Mouse (Mus musculus) cortical plate, adult 2 months (tissue): ENCODE results near the gene Nap1l5. TPM values are rescaled to one million over a fixed set of nuclear protein-coding genes. Genes with fewer than 3 reads are reported as not detected.

Experiments used
- H3K27ac ChIP-seq: fragments of 200-500 bp; 2 replicates; pipeline ENCODE4 v1.5.1; 2012; ENCODE audit warnings: low read length, control low read depth, inconsistent platforms; ENCODE audit not compliant: insufficient read depth
- H3K4me1 ChIP-seq: fragments of 200-500 bp; 2 replicates; pipeline ENCODE4 v1.6.1; 2011; ENCODE audit warnings: low read length; ENCODE audit not compliant: control insufficient read depth, insufficient read depth
- H3K4me3 ChIP-seq: fragments of 200-500 bp; 2 replicates; pipeline ENCODE4 v1.5.1; 2011; ENCODE audit warnings: mild to moderate bottlenecking, low read length, control low read depth; ENCODE audit not compliant: insufficient read depth
- CTCF ChIP-seq: fragments of 200-500 bp; IDR thresholded peaks from 2 replicates; pipeline ENCODE4 v1.5.1; 2011; ENCODE audit warnings: mild to moderate bottlenecking, control low read depth, low read length; ENCODE audit not compliant: insufficient read depth; ENCODE audit errors: extremely low read depth
- POLR2A ChIP-seq: fragments of 200-500 bp; IDR thresholded peaks from 2 replicates; pipeline ENCODE4 v1.6.1; 2011; ENCODE audit warnings: mild to moderate bottlenecking, low read length, control low read depth; ENCODE audit not compliant: insufficient read depth; ENCODE audit errors: extremely low read depth
- polyA plus RNA-seq: library from polyadenylated mRNA; depleted of rRNA; stranded (reverse); fragments of >200 nt; gene quantifications from 2 replicates; pipeline ENCODE4 v1.2.3, GENCODE M21; 2012; rRNA removed

The Nap1l5 gene
- polyA plus RNA-seq, 1 experiment: 332 TPM

DNA sequence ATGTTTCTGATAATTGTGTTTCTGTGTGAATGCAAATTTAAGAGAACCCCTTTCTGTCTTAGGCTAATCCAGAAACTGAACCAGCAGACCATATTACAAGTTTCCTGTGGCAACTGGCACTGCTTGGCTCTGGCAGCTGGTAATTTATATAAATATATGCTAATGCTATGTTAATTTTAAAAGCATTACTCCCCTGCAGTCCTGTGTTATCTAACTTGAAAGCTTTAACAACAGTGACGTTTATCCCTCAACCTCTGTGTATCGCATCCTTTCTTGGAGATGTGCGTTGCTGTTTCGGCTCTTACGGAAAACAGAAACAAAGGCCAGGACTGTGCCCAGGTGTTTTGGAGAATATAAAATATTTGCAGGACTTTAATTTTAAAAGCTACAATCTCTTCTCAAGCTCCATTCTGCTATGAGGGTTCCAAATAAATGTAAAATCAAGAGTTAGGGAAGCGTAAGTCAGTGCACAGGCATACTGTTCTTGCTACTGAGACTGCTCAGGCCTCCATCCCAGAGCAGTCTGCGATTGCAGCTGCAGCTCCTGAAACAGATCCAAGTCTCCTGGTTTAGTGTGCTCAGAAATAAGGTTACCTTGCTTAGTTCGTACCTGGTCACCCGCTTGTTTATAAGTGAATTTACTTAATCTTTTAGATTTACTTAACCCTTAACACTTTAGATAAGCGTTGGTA, 51.1 kb downstream of the Nap1l5 start:
- TF ChIP-seq POLR2A: no peak
- TF ChIP-seq CTCF: no peak
- Histone ChIP-seq H3K4me1 (no peaks in the 10 kb centered on the region; the same call in 1 of the 2 replicates), H3K27ac (no peak overlapping the region), H3K4me3 (no peak overlapping the region)

Other genes with a start within 250 kb of the Nap1l5 start
- 142 and 155 TPM in 2 replicates for gene Herc3, start 75.6 kb downstream of the Nap1l5 start, polyA plus RNA-seq
- 7.3 and 8.7 TPM in 2 replicates for gene Fam13a, start 117.5 kb upstream of the Nap1l5 start, polyA plus RNA-seq